Mouse (Mus musculus) heart, adult 11 months (tissue): ENCODE data around the gene Evx1.
A peak's percentile ranks its signal among the peaks of the same experiment; 100 is the strongest.

Experiments used
- DNase-seq: peaks from one replicate; pipeline ENCODE4 v3.0.0; 2022

Evx1 gene

DNA sequence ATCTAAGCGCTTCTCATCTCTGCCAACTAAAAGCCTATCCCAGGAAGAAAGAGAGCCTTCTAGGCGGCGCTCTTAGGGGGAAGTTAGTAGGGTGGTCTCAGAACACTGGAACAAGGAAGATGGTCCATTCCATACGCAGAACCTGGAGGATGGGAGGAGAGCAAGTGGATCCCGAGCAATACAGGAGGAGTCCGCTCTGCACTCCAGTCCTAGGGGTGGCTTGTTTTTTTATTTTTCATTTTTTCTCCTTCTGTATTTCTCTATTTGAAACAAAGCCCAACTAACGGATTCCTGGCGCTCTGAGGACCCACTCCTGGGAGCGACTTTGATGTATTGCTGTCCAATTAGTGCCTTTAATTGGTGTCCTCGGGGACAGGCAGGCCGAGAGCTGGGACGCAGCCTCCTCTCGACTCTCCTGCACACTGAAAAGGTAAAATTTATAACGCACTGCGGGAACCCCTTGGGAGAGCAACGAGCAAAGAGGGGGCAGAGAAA is 9.5 kb downstream of the Evx1 start:
- no peak for DNase-seq

DNA sequence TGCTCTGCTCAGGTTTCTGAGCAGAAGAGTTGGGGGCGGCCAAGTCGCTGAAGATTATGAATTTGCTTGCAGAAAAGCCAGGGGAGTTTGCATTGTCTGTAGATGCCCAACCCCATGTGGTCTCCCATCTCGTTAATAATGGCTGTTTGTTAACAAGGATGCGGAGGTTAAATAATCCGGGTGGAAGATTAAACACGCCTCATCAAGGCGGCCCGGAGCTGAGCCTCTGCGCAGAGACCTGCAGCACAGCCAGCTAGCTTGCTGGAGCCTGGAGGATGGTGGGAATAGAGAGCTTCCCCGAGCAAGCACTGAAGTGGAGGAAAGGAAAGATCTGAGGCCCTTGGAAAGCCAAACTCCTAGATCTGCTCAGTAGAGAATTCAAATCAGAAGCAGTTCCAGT is 10.0 kb downstream of the Evx1 start:
- DNase-seq, result no peak

- DNase-seq, result no peak
Measured at GRCm38 (mm10) chr6:52324061-52324460, 10.8 kb downstream of the Evx1 start.

DNA sequence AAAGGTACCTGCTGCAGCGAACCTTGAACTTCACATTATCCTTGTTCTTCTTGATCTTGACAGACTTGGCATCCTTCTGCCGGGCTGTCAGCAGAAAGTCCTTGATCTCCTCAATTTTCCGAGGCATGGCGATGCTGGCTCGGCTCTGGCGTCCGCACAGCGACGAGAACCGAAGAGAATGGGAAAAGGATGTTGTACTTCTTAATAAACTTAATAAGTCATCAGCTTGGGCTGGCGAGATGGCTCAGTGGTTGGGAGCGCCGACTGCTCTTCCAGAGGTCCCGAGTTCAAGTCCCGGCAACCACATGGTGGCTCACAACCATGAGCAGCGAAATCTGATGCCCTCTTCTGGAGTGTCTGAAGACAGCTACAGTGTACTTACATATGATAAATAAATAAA is 33.5 kb downstream of the Evx1 start:
- peak; percentile 73 for DNase-seq

DNA sequence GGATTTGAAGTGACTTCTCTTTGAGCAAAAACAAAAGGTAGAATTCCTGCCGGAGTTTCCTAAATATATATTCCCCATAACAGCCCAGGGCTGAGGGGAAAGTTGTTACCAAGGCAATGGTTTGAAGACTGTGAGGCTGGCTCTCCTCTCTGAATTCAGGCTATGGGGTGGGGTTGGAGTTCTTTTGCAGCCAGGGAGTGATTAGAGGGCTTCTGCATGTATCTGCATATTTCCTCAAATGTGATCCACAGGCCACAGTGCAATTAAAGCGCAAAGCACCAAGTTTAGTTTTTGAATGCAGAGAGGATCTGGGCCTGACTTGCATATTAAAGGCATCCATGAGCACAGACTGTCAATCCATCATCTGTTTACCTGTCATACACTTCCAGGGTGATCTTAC is 52.7 kb downstream of the Evx1 start:
- peak; percentile 22 for DNase-seq

- no peak for DNase-seq
Measured at GRCm38 (mm10) chr6:52366533-52366932, 53.2 kb downstream of the Evx1 start.

GRCm38 (mm10) chr6:52367067-52367466 is 53.8 kb downstream of the Evx1 start:
- DNase-seq, result peak; percentile 80
